Mouse (Mus musculus) stomach, adult 2 months (tissue): ENCODE data around the gene Trhde. TPM values are rescaled to one million over a fixed set of nuclear protein-coding genes. Genes with fewer than 3 reads are reported as not detected.

Source experiments
- polyA plus RNA-seq: library from polyadenylated mRNA; depleted of rRNA; stranded (reverse); fragments of >200 nt; gene quantifications from 2 replicates; pipeline ENCODE4 v1.2.3, GENCODE M21; 2012; rRNA removed

Trhde gene
- polyA plus RNA-seq = 0.10 and 0.15 TPM in 2 replicates

DNA sequence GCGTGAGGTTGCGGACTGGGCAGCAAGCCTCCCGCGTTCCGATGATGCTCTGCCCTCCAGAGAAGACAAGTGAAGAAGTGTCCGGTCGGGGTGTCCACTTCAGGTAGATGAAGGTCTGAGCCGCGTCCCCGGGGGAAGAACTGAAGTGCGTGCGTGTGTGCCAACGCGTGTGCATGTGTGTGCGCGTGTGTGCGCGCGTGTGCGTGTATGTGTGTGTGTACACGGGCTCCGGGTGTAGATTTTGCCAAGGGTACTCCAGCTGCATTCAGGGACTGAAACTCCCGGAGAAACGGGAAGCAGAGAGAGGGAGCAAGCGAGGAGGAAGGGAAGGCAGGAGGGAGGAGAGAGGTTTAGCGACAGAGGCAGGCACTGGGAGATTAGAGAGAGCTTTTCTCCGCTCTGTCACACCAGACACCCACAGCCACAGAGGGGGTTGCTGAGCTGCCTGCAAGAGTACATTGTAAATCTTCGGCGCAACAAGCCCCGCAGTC is at the start of gene Trhde:
Trhde (minus strand) TSS at position 147 of the 491 bp plus-strand sequence.

